Mouse (Mus musculus) limb, embryonic 11.5 days (tissue): ENCODE data around the gene Oas3. TPM values are rescaled to one million over a fixed set of nuclear protein-coding genes. Genes with fewer than 3 reads are reported as not detected.
A peak's percentile ranks its signal among the peaks of the same experiment; 100 is the strongest.

Source experiments
- ATAC-seq: fragments of 200-750 bp; cut with Nextera tagmentation; 2 replicates; pipeline ENCODE4 v1.8.0; 2017; ENCODE audit warnings: low read depth; ENCODE audit not compliant: insufficient number of reproducible peaks, low FRiP score, low TSS enrichment
- DNase-seq: peaks from one replicate; pipeline ENCODE4 v3.0.0-alpha.2; 2015; ENCODE audit warnings: low spot score
- H3K27ac ChIP-seq: fragments of 300-500 bp; sonication (generic); replicated peaks from 2 replicates; pipeline ENCODE4 v1.5.1; 2014; ENCODE audit warnings: low read depth, mild to moderate bottlenecking, low read length
- H3K27me3 ChIP-seq: fragments of 300-500 bp; sonication (generic); 2 replicates; pipeline ENCODE4 v1.6.1; 2014; ENCODE audit warnings: mild to moderate bottlenecking, low read length, mixed read lengths; ENCODE audit not compliant: control insufficient read depth, insufficient read depth
- H3K36me3 ChIP-seq: fragments of 300-500 bp; sonication (generic); 2 replicates; pipeline ENCODE4 v1.6.1; 2014; ENCODE audit warnings: mild to moderate bottlenecking, low read length, moderate library complexity, mixed read lengths; ENCODE audit not compliant: control insufficient read depth, insufficient read depth
- H3K4me1 ChIP-seq: fragments of 300-500 bp; sonication (generic); 2 replicates; pipeline ENCODE4 v1.6.1; 2014; ENCODE audit warnings: low read length, mixed read lengths; ENCODE audit not compliant: control insufficient read depth, insufficient read depth
- H3K4me2 ChIP-seq: fragments of 300-500 bp; sonication (generic); 2 replicates; pipeline ENCODE4 v1.6.1; 2014; ENCODE audit warnings: low read depth, mild to moderate bottlenecking, moderate library complexity; ENCODE audit not compliant: severe bottlenecking
- H3K4me3 ChIP-seq: fragments of 300-500 bp; sonication (generic); 2 replicates; pipeline ENCODE4 v1.5.1; 2014; ENCODE audit warnings: low read depth, low read length
- H3K9ac ChIP-seq: fragments of 300-500 bp; sonication (generic); 2 replicates; pipeline ENCODE4 v1.6.1; 2014; ENCODE audit warnings: mild to moderate bottlenecking, low read length
- H3K9me3 ChIP-seq: fragments of 300-500 bp; sonication (generic); 2 replicates; pipeline ENCODE4 v1.6.1; 2016; ENCODE audit warnings: low read length; ENCODE audit not compliant: control insufficient read depth
- WGBS: fragments of 180-500 bp; shearing (Covaris S2); extraction: QIAGEN DNeasy Blood & Tissue Kit; methylation state at CpG from one replicate; pipeline ENCODE4 v1.1.7; 2014; 5-methylcytosine and 5-hydroxymethylcytosine counted together
- polyA plus RNA-seq: library from polyadenylated mRNA; unstranded; fragments of >200 nt; fragmentation: Nextera tagmentation; extraction: Ambion mirVana; gene quantifications from 2 replicates; pipeline ENCODE4 v1.2.1, GENCODE M21; 2014

The Oas3 gene
- polyA plus RNA-seq, 1 experiment from 2014 or later: 0.03 TPM

GRCm38 (mm10) chr5:120718600-120719378 lies 58.7 kb downstream of the Oas3 start:
- no peak for DNase-seq
- ATAC-seq: no peak
- Histone ChIP-seq H3K27me3 (peaks cover 4% of the 10 kb centered on the region), H3K4me1 (no peaks in the 10 kb centered on the region), H3K4me2 (no peak overlapping the region), H3K27ac (no peak overlapping the region), H3K9ac (no peak overlapping the region), H3K36me3 (no peaks in the 10 kb centered on the region), H3K4me3 (no peak overlapping the region), H3K9me3 (no peaks in the 10 kb centered on the region)
- WGBS: 58% methylated on average over 15 of the region's 15 CpGs

- no peaks in the 10 kb centered on the region for H3K4me1 ChIP-seq
- H3K27me3 ChIP-seq: peaks cover 19% of the 10 kb centered on the region
- WGBS: 68% methylated on average over 10 of the region's 10 CpGs
- no peak overlapping the region for H3K27ac ChIP-seq
- H3K4me3 ChIP-seq: no peak overlapping the region
- no peak overlapping the region for H3K4me2 ChIP-seq
- ATAC-seq (no peak), DNase-seq (no peak)
- no peak overlapping the region for H3K9ac ChIP-seq
- no peaks in the 10 kb centered on the region for H3K36me3 ChIP-seq
- no peaks in the 10 kb centered on the region for H3K9me3 ChIP-seq
Measured at GRCm38 (mm10) chr5:120717136-120717535, 60.3 kb downstream of the Oas3 start.

GRCm38 (mm10) chr5:120714314-120714713 lies 63.1 kb downstream of the Oas3 start:
- no peak overlapping the region for H3K9ac ChIP-seq
- H3K27ac ChIP-seq: no peak overlapping the region
- no peaks in the 10 kb centered on the region for H3K36me3 ChIP-seq
- peaks cover 10% of the 10 kb centered on the region for H3K4me1 ChIP-seq
- peaks cover 47% of the 10 kb centered on the region for H3K27me3 ChIP-seq
- no peak overlapping the region for H3K4me3 ChIP-seq
- WGBS: 3% methylated on average over 16 of the region's 16 CpGs
- DNase-seq (peak; percentile 89), ATAC-seq (no peak)
- H3K4me2 ChIP-seq: no peak overlapping the region
- no peaks in the 10 kb centered on the region for H3K9me3 ChIP-seq

GRCm38 (mm10) chr5:120712721-120713120 lies 64.7 kb downstream of the Oas3 start:
- Histone ChIP-seq H3K4me1 (peaks cover 10% of the 10 kb centered on the region), H3K36me3 (no peaks in the 10 kb centered on the region), H3K27ac (no peak overlapping the region), H3K9ac (no peak overlapping the region), H3K4me2 (no peak overlapping the region), H3K9me3 (no peaks in the 10 kb centered on the region), H3K27me3 (peaks cover 58% of the 10 kb centered on the region), H3K4me3 (no peak overlapping the region)
- no peak for ATAC-seq
- no peak for DNase-seq
- 76% methylated on average over 8 of the region's 8 CpGs for WGBS

GRCm38 (mm10) chr5:120711827-120712226 lies 65.6 kb downstream of the Oas3 start, which contains the start of gene Dtx1:
TSS of gene Dtx1 (minus strand) at chr5:120711927.
- Histone ChIP-seq H3K4me3 (peak within 1 kb of the TSS; percentile 49), H3K27me3 (peaks cover 58% of the 10 kb centered on the region), H3K4me2 (peak within 1 kb of the TSS; percentile 55), H3K27ac (no peak within 1 kb of the TSS), H3K9ac (peak within 1 kb of the TSS; percentile 49), H3K9me3 (no peaks in the 10 kb centered on the region), H3K36me3 (no peaks in the 10 kb centered on the region), H3K4me1 (peaks cover 11% of the 10 kb centered on the region)
- 37% methylated on average over 3 of the region's 3 CpGs for WGBS
- no peak for DNase-seq
- ATAC-seq: no peak

GRCm38 (mm10) chr5:120711416-120711815 lies 66.0 kb downstream of the Oas3 start:
- no peak overlapping the region for H3K27ac ChIP-seq

GRCm38 (mm10) chr5:120710826-120711248 lies 66.6 kb downstream of the Oas3 start:
- ATAC-seq (0 out of 2 replicates have a peak, but pooled peaks have one; percentile 18), DNase-seq (no peak)
- H3K4me2 ChIP-seq: peak overlapping the region; percentile 55
- H3K4me1 ChIP-seq: peaks cover 14% of the 10 kb centered on the region
- H3K27ac ChIP-seq: no peak overlapping the region
- under 1% methylated on average over 28 of the region's 34 CpGs for WGBS
- H3K27me3 ChIP-seq: peaks cover 58% of the 10 kb centered on the region
- H3K36me3 ChIP-seq: no peaks in the 10 kb centered on the region
- H3K9me3 ChIP-seq: no peaks in the 10 kb centered on the region
- H3K4me3 ChIP-seq: peak overlapping the region; percentile 49
- peak overlapping the region; percentile 49; the same call in 1 of the 2 replicates for H3K9ac ChIP-seq

More at GRCm38 (mm10) chr5:120711416-120711815, 66.0 kb downstream of the Oas3 start:
- Histone ChIP-seq H3K9me3 (no peaks in the 10 kb centered on the region), H3K27me3 (peaks cover 58% of the 10 kb centered on the region), H3K9ac (peak overlapping the region; percentile 49; the same call in 1 of the 2 replicates), H3K4me1 (peaks cover 14% of the 10 kb centered on the region), H3K4me2 (peak overlapping the region; percentile 55), H3K4me3 (peak overlapping the region; percentile 49), H3K36me3 (no peaks in the 10 kb centered on the region)
- DNase-seq: peak; percentile 43
- WGBS: 2% methylated on average over 32 of the region's 43 CpGs
- ATAC-seq: no peak

GRCm38 (mm10) chr5:120710161-120710825 lies 67.2 kb downstream of the Oas3 start:
- Histone ChIP-seq H3K36me3 (no peaks in the 10 kb centered on the region), H3K27ac (no peak overlapping the region), H3K4me1 (peaks cover 14% of the 10 kb centered on the region), H3K4me3 (peak overlapping the region; percentile 49), H3K4me2 (peak overlapping the region; percentile 55), H3K27me3 (peaks cover 58% of the 10 kb centered on the region), H3K9ac (peak overlapping the region; percentile 49), H3K9me3 (no peaks in the 10 kb centered on the region)
- ATAC-seq (0 out of 2 replicates have a peak, but pooled peaks have one; percentile 16), DNase-seq (peak; percentile 62)
- 3% methylated on average over 40 of the region's 40 CpGs for WGBS
